Mouse (Mus musculus) spleen, postnatal 14 days (tissue): ENCODE data around the gene Mrps23.
A peak's percentile ranks its signal among the peaks of the same experiment; 100 is the strongest.

Experiments used
- DNase-seq, 2 experiments: peaks; one replicate each; pipeline ENCODE4 v3.0.0; 2021 to 2022; ENCODE audit warnings: low spot score in 2 of 2

The Mrps23 gene

GRCm38 (mm10) chr11:88207697-88208096, 3.5 kb downstream of the Mrps23 start:
- DNase-seq = no peak

DNA sequence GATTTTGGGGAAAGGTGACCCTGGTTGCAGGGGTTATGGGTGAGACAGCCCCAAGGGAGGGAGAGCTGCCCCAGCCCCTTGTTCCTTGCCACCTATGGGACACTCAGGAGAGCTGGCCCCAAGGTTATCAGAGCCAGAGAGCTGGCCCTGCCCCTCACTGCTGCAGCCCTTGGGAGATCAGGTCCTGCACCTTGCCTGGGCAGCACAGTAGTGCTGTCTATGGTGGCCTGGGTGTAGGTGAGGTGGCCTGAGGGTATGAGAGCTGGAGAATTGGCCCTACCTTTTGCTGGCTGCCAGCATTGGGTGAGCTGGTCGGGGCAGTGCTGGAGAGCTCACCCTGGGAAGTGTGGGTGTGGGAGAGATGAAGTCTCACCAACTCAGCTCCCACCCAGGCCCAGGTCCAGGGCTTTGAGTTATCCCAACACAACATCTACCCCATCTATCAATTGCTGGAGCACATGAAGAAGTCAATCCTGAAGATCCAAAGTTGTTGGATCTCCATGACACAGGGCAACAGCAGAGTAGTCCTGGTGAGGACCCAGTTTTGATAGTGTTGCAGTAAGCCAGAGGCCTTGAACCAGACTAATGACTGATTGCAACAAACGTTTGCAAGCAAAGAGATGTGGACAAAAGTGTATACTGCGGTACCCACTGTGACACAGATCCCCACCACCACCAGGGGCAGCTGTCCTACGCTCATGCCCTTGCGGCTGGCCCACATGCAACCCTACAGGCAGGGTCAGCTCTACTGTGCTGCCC, 7.8 kb downstream of the Mrps23 start:
- no peak for DNase-seq

DNA sequence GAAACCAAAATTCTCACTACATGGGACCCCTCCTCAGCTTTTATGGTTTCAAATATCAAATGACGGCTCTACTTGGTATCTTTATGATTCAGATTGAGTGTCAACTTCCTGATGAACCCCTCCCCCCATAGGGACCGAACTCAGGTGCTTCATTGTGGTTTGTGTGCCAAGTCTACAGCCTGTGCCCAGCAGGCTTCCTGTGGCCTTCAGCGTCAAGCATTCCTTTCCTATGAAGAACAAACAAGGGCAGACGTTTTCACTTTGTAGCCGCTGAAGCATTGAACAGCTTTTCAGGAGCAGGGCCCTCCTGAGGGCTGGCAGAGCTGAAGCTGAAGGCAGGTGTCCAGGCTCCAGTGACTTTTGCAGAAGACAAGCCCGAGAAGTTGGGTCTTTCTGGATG, 9.6 kb downstream of the Mrps23 start:
- no peak for DNase-seq

DNA sequence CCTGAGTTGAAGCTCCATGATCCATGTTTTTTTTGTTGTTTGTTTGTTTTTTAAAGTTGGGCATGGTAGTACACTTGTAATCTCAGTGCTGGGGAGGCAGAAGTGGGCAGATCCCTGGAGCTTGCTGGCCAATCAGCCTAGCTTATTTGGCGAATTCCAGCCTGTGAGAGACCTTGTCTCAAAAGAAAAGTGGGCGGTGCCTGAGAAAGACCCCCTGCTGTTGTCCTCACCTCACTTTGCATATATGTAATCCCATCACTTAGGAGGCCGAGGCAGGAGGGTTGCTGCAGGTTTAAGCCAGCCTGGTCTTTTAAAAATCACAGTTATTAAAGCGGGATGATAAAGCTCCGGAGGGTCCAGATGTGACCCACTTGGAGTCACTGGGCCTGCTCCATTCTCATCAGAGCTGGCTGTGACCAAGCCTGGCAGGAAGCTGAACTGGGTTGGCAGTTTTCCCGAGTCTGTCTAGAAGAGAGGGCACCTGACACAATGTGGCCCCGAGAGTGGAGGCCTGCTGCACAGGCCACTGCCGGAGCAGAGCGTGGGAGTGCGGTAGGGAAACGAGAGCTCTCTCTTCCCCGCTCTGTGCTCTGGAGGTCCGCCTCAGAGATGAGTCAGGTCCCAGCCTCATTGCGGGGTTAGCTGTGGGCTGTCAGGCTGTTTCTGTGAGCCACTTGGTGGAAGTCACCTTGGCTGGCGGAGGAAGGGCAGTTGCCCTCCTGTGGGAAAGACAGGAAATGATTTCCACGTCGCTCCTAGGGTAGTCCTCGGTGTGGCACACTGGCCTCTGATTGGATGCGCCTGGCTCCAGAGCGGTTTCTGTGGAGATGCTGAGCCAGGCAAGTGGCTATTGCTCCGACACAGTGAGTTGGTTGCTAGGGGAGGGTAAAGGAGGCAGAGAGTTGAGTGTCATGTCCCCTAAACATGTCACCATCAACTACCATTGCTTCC, 11.0 kb downstream of the Mrps23 start:
- DNase-seq = no peak

GRCm38 (mm10) chr11:88216231-88216685, 12.1 kb downstream of the Mrps23 start:
- DNase-seq = peak in 1 of 2 experiments; percentile 41

DNA sequence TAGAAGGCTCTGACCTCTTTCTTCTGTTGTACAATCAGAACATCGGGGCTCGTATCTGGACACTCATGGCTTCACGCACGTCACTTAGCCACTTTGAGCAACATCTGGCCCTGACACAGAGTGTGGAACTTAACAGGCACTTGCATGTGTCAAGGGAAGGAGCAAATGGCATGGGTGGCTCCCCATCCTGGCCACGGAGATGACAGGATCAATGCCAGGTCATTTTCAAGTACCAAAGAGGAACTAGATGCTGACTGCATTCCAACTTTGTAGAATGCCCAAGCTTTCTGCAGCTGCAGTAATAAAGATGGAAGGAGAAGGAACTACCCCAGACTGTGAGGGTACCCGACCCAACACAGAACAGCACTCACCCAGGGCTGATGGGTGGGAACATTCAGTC, 14.0 kb downstream of the Mrps23 start:
- no peak for DNase-seq

DNA sequence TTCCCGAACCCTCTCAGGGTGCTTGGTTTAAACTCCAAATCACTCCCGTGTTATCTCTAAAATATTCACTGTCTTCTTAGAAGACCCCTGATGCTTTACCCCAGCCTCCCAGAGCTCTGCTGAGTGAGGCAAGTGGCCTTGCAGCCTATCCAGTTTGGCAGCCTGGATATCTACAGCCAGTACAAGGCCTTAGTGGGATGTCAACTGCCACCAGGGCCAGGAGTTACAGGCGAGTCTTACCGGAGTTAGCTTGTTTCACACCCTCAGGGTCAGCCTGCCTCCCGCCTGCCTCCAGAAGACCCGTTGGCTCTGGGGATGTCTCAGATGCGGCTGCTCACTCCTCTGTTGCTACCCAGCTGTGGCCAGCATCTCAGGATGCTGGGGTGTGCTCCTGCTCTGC, 14.4 kb downstream of the Mrps23 start:
- no peak for DNase-seq

DNA sequence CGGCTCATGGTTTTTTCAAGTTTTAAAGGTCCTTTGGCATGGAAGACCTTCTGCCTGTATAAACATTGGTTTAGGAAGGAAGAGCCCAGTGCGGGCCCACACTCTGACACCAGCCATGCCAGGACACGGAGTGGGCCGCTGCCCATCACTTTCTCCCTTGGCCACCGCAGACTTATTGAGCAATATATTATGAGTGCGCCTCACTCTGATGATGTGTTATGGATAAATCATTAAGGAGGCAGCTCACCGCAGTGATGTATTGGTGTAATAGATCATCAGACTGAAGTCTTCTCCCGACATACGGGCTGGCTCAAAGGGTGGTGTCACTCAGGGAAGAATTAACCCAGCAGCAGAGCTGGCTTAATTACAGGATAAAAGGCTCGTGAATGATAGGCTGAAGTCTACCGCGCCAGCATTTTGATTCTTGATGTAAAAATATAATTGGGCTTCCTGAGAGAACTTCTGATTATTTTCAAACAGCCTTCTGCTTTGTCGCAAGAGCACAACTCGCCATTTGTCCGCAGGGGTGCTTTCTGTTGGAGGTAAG, 17.8 kb downstream of the Mrps23 start:
- DNase-seq = no peak

GRCm38 (mm10) chr11:88227001-88227957, 23.1 kb downstream of the Mrps23 start:
- DNase-seq = no peak

- DNase-seq = no peak
Measured at GRCm38 (mm10) chr11:88231213-88231790, 27.1 kb downstream of the Mrps23 start.

GRCm38 (mm10) chr11:88233528-88234427, 29.6 kb downstream of the Mrps23 start:
- DNase-seq = peak in 1 of 2 experiments; percentile 18

GRCm38 (mm10) chr11:88234789-88235188, 30.6 kb downstream of the Mrps23 start:
- no peak for DNase-seq

- DNase-seq = peak in 1 of 2 experiments; percentile 13
Measured at GRCm38 (mm10) chr11:88235221-88236203, 31.3 kb downstream of the Mrps23 start.

DNA sequence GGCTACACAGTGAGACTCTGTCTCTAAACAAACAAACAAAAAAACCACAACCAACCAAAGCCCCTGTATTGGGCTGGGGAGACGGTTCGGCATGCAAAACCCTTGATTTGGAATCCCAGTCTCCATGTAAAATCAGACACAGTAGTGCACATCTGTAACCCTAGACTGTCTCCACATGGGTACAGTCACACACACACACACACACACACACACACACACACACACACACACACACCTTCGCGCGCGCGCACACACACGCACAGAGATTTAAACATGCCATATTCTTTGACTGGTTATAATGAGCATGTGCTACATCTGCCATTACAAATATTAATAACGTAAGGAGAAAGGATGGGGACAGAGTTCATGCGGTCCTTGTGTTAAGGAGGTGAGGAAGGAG, 36.1 kb downstream of the Mrps23 start:
- no peak for DNase-seq

DNA sequence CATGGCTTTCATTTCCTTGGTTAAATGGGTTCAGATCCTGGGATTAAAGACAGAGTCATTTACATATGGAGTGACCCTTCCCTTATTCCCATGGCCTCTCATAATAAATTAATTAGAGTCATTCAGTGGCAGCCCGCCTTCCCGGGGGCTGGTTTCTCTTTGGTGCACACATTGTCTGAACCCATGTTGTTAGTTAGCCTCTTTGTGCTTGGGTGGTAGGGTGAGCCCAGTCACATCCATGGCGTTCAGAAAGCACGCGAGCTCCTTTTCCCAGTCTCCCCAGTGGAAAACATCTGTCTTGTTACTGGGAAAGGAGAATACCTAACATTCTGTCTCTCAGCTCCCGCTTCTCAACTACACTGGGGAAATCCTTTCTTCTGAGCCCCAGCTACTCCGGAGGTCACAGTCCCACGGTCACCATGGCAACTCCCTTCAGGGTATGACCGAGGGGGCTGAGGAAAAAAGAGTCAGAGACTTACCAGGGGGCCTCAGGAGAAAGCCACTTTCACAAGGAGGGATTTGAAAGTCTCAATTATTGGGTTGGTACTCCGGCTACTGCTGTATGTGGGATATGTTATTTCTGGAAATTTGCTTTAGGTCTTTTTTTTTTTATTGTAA, 36.7 kb downstream of the Mrps23 start:
- no peak for DNase-seq

GRCm38 (mm10) chr11:88241468-88242301, 37.5 kb downstream of the Mrps23 start:
- no peak for DNase-seq

GRCm38 (mm10) chr11:88245581-88246170, 41.5 kb downstream of the Mrps23 start:
- DNase-seq = no peak
